Mouse (Mus musculus): Measurements from ENCODE around the gene Mettl11b.
"Not testable (repeated sequence)": the region's sequence is repeated elsewhere in the genome, so short reads cannot be mapped to it uniquely, and the experiment has no call there.

The Mettl11b gene

DNA sequence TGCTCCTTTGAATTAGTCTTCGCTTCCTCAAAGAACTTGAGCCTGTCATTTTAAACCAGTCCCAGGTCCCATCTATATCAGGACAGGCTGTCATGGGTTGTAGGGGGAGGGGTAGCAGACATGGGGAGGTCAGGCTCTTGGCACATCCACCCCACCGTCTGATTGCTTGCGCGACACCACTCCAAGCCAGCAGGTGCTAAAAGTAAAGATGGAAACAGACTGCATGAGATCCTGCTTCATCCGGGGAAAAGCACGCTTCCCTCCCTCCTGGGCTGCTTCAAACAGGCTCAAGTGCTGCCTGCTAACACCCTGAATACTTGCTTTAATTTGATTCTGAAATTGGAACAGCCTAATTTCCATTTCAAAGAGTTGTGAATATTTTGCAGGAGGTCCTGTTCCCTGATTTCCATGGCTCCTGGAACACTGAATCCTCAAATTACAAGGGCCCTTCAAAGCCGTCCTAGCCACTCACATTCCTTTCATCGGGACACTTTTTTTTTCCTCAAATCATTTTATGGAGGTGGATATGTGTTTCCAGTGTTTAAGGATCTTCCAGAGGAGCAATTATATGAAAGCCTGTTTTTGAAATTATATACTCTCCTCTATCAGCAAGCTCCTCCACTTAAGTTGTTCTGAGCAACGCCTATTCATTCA, at the start of gene Mettl11b:
Gene Mettl11b (minus strand): TSS at position 127 of the 654 bp plus-strand sequence.
- DNase-seq (ENCODE audit: low spot score in 2 of 2): no peak

- DNase-seq (ENCODE audit: low spot score in 2 of 2): no peak
Measured at GRCm38 (mm10) chr1:163757462-163758207, 32.6 kb upstream of the Mettl11b start.

- no peak for DNase-seq (ENCODE audit: low spot score in 2 of 2)
Measured at GRCm38 (mm10) chr1:163751360-163751992, 26.4 kb upstream of the Mettl11b start.

DNA sequence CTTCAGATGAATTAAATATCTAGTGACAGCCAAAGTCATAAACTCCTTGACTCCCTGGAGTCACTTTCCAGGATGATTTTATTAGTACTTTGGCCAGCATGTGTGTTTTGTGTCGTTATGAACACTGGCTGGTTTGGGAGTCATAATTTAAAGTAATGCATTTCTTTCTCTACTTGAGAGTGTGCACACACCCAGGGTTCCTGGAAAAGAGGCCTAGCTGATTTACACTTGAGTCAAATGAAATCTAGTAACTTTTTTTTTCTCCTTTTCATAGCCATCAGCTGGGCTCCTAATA, 12.2 kb upstream of the Mettl11b start:
- no peak for DNase-seq (ENCODE audit: low spot score in 2 of 2)

DNA sequence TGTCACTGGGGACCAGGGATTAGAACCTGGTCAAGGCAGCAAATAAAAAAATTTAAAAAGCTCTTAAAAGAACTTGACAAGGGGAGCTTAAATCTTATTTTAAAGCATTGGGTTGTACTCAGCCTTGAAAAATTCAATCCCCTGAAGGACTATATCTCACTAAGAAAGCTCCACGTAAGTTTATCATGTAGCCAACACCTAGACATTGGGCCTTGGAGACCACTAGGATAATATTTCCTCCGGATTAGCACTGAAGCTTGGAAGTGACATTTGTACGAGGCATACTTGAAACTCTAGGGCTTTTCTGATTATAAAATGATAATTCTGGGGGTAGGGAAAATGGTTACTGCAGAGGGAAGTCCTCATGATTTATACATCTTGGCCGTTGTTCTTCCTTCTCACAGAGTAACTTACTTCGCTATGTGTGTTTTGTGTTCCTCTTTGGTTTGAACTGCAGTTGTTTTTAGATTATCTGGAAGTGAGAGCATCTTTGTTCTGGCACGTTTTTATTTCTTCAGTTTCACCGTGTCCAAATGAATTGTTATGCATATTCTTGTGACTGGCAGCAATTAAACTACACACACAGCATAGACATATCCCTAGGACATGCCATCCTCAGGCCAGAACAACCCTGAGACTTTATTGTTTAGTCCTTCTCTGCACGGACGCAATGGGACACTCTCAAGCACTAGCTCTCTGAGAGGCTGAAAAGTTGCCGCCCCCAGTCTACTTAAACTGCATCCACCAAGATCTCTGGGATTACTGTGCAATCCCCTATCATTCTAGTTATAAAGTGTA, 11.6 kb upstream of the Mettl11b start:
- DNase-seq (ENCODE audit: low spot score in 2 of 2): no peak

DNA sequence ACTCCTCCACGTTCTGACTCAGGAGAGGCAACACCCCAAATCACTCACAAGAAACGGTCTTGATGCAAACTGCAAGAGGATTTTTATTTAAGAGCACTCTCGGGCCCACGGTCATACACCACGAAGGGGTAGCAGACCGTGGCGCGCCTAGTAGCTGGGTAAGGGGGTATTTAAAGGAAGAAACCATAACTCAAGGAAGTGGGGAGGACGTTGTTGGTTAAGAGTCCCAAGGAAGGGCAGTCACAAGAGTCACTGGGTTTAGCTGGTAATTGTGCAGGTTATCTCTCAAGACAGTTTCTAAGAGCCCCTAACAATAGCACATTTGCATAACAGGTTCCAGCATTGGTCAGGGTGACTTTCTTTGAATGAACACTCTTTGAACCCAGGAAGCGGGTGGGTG, 6.1 kb upstream of the Mettl11b start:
- not testable (repeated sequence) for DNase-seq (ENCODE audit: low spot score in 2 of 2)

- no peak for DNase-seq (ENCODE audit: low spot score in 2 of 2)
Measured at GRCm38 (mm10) chr1:163723913-163724312, 1.1 kb downstream of the Mettl11b start.

GRCm38 (mm10) chr1:163708618-163709017, 16.4 kb downstream of the Mettl11b start:
- DNase-seq (ENCODE audit: low spot score in 2 of 2): no peak

- DNase-seq (ENCODE audit: low spot score in 2 of 2): no peak
Measured at GRCm38 (mm10) chr1:163700571-163700970, 24.5 kb downstream of the Mettl11b start.

DNA sequence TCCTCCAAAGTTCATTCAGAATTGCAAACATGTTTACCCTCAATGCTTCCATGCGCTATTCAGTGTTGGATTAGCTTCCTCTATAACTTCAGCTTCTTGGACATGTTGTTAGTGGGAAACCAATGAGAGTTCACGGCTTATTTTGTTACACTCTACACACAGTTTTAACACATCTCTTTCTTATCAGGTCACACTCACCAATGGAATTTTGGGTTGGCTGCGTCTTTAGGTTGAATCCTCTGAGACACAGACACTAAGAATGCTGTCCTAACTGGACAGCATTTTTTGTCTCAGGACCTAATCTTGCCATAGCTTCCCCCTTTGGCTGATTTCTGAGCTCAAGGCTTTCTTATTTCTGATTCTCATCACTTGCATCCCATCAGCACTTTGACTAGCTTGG, 25.3 kb downstream of the Mettl11b start:
- no peak for DNase-seq (ENCODE audit: low spot score in 2 of 2)

GRCm38 (mm10) chr1:163691860-163692259, 33.2 kb downstream of the Mettl11b start:
- no peak for DNase-seq (ENCODE audit: low spot score in 2 of 2)

DNA sequence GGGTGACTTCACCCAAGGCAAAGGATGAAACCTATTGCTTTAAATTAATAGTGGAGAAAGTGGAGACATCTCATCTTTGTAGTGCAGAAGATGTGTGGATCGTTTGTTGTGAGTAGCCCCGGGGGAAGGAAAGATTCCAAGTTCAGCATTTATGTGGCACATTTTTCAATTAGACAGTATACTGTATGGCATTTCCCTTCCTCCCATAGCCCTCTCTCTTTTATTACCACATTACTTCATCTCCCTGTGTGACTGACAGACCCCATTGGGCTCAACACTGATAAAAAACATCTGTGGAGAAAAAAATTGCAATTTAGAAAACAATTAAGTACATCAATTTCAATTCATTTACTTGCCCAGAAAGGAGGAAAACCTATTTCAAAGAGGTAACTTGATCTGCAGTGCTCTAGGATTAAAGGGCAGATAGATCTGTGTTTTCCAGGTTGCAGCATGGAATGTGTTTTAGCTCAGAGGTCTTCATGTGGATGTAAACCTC, 42.0 kb downstream of the Mettl11b start:
- DNase-seq (ENCODE audit: low spot score in 2 of 2): no peak

DNA sequence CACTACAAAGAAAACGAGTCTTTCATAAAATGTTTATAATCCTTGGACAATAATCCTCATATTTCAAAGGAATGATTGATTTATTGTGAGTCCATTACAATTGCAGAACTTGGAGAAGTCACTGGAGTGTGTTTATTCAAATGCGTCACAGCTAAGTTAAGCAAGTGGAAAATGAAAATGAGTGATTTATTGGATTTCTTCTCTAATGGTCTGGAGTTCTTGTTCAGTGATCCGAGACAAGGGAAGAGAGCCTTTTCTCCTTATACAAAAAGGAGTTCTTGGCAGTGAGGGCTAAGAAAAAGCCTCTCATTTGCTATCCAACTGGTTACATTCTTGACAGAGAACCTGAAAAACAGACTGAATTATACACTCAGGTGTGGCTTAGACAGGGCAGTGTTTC, 42.9 kb downstream of the Mettl11b start:
- DNase-seq (ENCODE audit: low spot score in 2 of 2): no peak

- DNase-seq (ENCODE audit: low spot score in 2 of 2): no peak
Measured at GRCm38 (mm10) chr1:163672866-163673265, 52.2 kb downstream of the Mettl11b start.

GRCm38 (mm10) chr1:163671326-163671725, 53.7 kb downstream of the Mettl11b start:
- DNase-seq (ENCODE audit: low spot score in 2 of 2): no peak

DNA sequence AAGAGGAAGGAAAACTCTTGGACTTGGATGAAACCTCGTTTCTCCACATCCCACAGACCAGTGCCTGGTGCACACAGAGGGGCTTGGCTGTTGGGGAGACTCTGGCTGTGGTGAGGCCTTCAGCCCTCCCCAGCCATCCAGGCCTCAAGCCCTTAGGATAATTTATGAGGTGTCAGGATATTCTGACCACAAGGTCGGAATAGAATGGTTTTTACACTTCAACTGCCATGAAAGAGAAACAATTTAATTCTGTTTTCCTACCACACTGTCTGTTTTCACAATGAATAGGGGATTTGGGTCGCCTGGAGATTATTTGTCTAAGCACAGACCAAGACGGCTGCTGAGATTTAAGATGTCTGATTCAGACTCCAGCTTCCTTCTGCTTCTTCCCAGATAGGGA, 54.3 kb downstream of the Mettl11b start:
- DNase-seq (ENCODE audit: low spot score in 2 of 2): no peak

DNA sequence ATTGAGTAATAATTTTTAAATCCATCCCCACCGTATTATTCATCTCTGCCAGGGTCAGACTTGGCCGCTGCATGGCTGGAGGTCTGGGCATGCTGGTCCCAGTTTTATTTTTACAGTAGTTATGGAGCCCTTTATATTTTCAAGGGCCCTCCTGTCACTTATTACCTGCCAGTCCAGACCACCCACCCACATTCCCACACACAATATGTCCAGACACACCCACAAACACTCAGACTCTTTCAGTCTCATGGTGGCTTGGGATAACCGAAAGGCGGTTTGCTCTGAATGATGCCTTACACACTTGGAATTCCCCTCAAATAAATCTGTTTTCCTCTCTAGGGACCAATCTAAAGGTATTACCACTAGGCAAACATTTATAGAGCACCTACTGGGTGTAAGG, 55.1 kb downstream of the Mettl11b start:
- no peak for DNase-seq (ENCODE audit: low spot score in 2 of 2)

GRCm38 (mm10) chr1:163662416-163662815, 62.6 kb downstream of the Mettl11b start:
- DNase-seq (ENCODE audit: low spot score in 2 of 2): no peak

GRCm38 (mm10) chr1:163658535-163658928, 66.5 kb downstream of the Mettl11b start:
- no peak for DNase-seq (ENCODE audit: low spot score in 2 of 2)

- no peak for DNase-seq (ENCODE audit: low spot score in 2 of 2)
Measured at GRCm38 (mm10) chr1:163657766-163658534, 67.1 kb downstream of the Mettl11b start.

- DNase-seq (ENCODE audit: low spot score in 2 of 2): no peak
Measured at GRCm38 (mm10) chr1:163657056-163657455, 68.0 kb downstream of the Mettl11b start.

All from thymus, postnatal 10 days (tissue).